Mouse (Mus musculus) erythroblast, embryonic 14.5 days (primary cell): ENCODE measurements around the gene Ppm1h. TPM values are rescaled to one million over a fixed set of nuclear protein-coding genes. Genes with fewer than 3 reads are reported as not detected.

ENCODE experiments used
- H3K27me3 ChIP-seq: 2 replicates; pipeline ENCODE4 v1.6.1; 2012; ENCODE audit warnings: inconsistent platforms; ENCODE audit not compliant: control insufficient read depth
- H3K36me3 ChIP-seq: 2 replicates; pipeline ENCODE4 v1.6.1; 2012; ENCODE audit warnings: mild to moderate bottlenecking, inconsistent platforms; ENCODE audit not compliant: control insufficient read depth
- H3K4me1 ChIP-seq: 2 replicates; pipeline ENCODE4 v1.6.1; 2012; ENCODE audit warnings: inconsistent platforms; ENCODE audit not compliant: control insufficient read depth
- H3K4me3 ChIP-seq: replicated peaks from 2 replicates; pipeline ENCODE3; 2012; ENCODE audit warnings: moderate library complexity, mild to moderate bottlenecking, inconsistent platforms
- H3K9me3 ChIP-seq: 2 replicates; pipeline ENCODE4 v1.6.1; 2012; ENCODE audit warnings: low read length, inconsistent platforms, mixed read lengths; ENCODE audit not compliant: control insufficient read depth
- GATA1 ChIP-seq: IDR thresholded peaks from 2 replicates; pipeline ENCODE4 v1.6.1; 2012; ENCODE audit warnings: low read length, inconsistent platforms, mixed read lengths
- TAL1 ChIP-seq: IDR thresholded peaks from 3 replicates; pipeline ENCODE4 v1.6.1; 2012; ENCODE audit warnings: low read length, inconsistent platforms, mixed read lengths
- polyA plus RNA-seq: library from polyadenylated mRNA; stranded (reverse); fragments of >175 nt; gene quantifications from 2 replicates; pipeline ENCODE4 v1.2.3, GENCODE M21; 2012

Gene Ppm1h
- polyA plus RNA-seq, 1 experiment: not detected

DNA sequence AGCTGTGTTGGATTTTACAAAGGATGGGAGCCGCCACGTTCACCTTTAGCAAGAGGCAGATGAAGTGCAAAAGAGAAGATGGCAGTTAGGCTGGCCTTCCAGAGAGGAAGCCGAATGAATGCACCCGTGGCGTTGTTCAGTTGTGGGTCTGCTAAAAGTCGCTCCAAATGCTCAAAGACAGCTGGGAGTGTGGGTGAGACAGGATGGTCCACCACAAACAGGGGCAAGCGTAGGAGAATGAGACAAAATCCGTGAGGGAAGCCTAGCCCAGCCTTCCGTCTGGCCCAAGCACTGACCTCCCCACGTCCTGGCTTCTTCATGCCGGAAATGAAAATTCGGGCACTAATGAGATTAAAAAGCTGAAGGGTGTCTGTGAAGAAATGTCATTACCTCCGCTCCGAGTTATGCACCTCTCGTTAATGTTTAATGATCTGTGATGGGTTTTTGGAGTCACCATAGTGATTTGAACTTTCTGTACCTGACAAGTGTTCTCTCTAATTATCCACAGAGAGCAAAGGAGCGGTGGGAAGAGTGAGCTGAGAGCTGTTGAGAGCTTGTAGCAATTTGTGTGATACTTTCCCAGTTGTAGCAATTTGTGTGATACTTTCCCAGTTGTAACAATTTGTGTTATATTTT is 148.3 kb downstream of the Ppm1h start:
- Histone ChIP-seq H3K36me3 (no peaks in the 10 kb centered on the region), H3K9me3 (no peaks in the 10 kb centered on the region), H3K27me3 (no peaks in the 10 kb centered on the region), H3K4me1 (no peaks in the 10 kb centered on the region), H3K4me3 (no peak overlapping the region)
- TF ChIP-seq GATA1 (no peak), TAL1 (no peak)

DNA sequence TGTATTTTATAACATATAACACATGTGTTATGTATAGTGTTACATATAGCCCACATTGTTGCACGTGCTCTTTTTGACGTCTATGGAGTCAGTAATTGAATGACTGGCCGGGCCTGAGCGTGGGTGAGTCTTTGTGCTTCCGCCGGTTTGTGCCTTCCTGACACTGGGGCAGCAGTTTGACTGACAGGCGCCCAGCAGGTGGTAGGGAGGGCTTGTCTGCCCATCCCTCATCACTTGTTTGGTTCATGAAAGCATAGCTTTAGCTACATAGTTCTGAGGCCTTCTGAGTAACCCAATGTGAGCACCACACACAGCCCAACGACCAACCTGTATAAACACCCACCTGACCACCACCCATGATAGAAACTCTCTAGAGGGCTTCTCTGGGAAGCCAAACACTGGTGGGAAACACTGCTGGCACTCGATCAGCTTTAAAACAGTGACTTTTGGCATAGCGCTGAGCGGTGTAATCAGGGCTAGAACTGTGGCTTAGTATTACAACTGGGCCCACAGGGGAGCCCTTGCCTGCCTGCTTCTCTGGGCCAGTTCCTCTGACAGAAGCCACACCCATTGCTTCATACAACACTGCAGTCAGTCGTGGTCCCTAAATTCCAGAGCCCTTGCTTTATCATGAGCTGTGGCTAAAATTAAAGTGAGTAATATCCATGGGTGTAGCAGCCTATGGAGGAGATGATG is 149.3 kb downstream of the Ppm1h start:
- Histone ChIP-seq H3K27me3 (no peaks in the 10 kb centered on the region), H3K4me3 (no peak overlapping the region), H3K36me3 (no peaks in the 10 kb centered on the region), H3K9me3 (no peaks in the 10 kb centered on the region), H3K4me1 (no peaks in the 10 kb centered on the region)
- TF ChIP-seq TAL1: no peak

DNA sequence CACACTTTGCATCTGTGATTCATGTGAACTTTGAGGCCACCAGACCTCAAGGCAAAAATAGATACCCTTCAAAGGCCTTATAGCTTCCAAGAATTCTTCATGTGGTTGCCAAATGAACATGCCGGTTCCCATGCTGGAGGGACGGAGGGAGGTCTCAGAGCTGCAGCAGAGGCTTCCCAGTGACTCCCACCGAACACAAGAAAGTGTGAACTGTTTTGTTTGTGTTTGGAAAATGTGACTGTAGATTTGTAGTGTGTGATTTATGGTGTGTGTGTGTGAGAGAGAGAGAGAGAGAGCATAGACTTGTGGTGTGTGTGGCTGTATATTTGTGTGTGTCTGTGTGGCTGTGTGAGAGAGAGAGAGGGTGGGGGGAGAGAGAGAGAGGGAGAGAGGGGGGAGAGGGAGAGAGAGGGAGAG is 151.2 kb downstream of the Ppm1h start:
- no peaks in the 10 kb centered on the region for H3K4me1 ChIP-seq
- no peak for TF ChIP-seq GATA1
- no peak for TF ChIP-seq TAL1
- no peaks in the 10 kb centered on the region for H3K9me3 ChIP-seq
- H3K36me3 ChIP-seq: no peaks in the 10 kb centered on the region
- H3K27me3 ChIP-seq: no peaks in the 10 kb centered on the region
- H3K4me3 ChIP-seq: no peak overlapping the region

DNA sequence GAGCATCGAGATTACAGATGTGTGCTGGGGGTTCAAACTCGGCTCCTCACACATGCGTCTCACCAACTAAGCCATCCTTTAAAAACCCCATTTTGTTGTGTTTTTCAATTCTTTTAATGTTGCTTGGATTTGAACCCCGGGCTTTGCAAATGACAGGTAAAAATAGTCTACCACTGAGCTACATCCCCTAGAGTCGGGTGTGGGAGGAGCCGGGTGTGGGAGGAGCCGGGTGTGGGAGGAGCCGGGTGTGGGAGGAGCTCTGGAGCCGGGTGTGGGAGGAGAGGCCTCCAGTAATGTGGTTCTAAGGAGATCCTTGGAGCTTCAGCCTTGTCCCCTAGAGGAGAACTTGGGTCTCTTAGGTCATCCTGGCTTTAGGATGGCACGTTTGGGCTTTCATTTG is 152.1 kb downstream of the Ppm1h start:
- no peaks in the 10 kb centered on the region for H3K27me3 ChIP-seq
- no peak for TF ChIP-seq GATA1
- TF ChIP-seq TAL1: no peak
- H3K4me3 ChIP-seq: no peak overlapping the region
- no peaks in the 10 kb centered on the region for H3K4me1 ChIP-seq
- no peaks in the 10 kb centered on the region for H3K9me3 ChIP-seq
- H3K36me3 ChIP-seq: no peaks in the 10 kb centered on the region

DNA sequence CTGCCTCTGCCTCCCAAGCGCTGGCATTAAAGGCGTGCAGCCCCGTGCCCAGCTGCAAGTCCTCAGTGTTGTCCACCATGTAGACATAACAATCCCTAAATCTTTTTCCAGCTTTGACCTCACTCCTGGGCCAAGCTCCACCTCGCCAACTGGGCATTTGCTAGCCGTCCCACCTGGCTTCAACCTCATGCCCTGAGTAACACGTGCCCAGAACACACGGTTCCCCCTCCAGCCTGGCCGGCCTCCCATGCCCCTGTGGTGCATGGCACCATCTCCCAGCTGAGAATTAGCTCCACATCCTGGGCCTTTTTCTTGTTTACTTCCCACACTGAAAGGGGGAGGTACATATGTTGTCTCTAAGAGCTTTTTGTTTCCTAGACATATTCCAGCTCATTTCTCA is 163.5 kb downstream of the Ppm1h start:
- TF ChIP-seq GATA1 (no peak), TAL1 (no peak)
- H3K27me3 ChIP-seq: no peaks in the 10 kb centered on the region

DNA sequence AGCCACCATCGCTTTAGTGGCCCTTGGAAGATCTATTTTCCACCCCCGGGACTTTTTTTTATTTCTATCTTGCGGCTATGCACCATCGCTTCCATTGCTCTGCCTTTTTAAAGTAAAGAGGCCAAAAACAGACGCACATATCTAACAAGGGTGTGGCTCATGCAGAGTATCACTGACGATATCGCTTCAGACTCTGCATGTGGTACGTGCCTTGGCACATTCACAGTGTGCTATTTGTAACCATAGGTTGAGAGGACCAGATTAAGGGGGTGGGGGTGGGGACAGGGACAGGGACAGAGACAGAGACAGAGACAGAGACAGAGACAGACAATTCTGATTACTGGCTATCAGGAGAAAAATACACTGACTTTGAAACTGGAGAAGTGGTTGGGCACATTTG is 164.4 kb downstream of the Ppm1h start:
- no peak overlapping the region for H3K4me3 ChIP-seq
- H3K4me1 ChIP-seq: no peaks in the 10 kb centered on the region
- H3K36me3 ChIP-seq: no peaks in the 10 kb centered on the region
- H3K9me3 ChIP-seq: no peaks in the 10 kb centered on the region
- no peaks in the 10 kb centered on the region for H3K27me3 ChIP-seq
- TF ChIP-seq GATA1 (no peak), TAL1 (no peak)

More for the DNA sequence above, 163.5 kb downstream of the Ppm1h start:
- no peak overlapping the region for H3K4me3 ChIP-seq
- no peaks in the 10 kb centered on the region for H3K4me1 ChIP-seq
- H3K36me3 ChIP-seq: no peaks in the 10 kb centered on the region
- H3K9me3 ChIP-seq: no peaks in the 10 kb centered on the region

DNA sequence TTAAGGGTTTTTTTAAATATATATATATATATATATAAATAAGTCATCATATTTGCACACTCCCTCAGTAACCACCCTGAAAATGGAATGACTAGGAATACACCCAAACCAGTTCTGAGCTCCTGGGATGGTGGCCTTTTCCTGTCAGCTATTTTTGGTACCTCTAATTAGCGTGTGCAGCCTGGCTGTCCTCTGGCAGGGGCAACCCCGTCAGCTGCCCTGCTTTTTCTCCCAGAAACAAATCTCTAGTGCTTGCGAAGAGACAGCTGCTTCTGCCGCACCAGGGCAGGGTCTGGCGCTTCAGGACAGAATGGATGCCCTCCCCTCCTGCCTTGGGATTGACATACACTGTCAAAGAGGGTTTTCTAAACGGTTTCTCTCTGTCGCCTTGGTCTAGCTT is 166.9 kb downstream of the Ppm1h start:
- Histone ChIP-seq H3K4me3 (no peak overlapping the region), H3K27me3 (no peaks in the 10 kb centered on the region), H3K4me1 (no peaks in the 10 kb centered on the region), H3K9me3 (no peaks in the 10 kb centered on the region), H3K36me3 (no peaks in the 10 kb centered on the region)
- TF ChIP-seq TAL1 (no peak), GATA1 (no peak)

DNA sequence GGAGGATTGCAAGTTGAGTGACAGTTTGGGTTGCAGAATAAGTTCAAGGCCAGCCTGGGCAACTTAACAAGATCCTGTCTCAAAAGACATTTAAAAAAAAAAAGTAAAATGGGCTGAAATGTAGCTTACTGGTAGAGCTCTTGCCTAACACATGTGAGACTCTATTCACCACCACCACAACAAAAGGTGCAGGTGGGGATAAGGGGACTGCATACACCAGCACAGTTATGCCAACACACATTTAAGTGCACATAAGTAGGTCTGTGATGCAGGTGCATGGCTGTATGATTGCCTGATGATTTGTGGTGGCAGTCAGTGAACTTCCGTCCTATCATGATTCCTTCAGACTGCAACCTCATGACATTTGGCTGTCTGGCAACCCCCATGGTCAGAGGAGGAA is 167.9 kb downstream of the Ppm1h start:
- no peak for TF ChIP-seq TAL1
- no peak for TF ChIP-seq GATA1

DNA sequence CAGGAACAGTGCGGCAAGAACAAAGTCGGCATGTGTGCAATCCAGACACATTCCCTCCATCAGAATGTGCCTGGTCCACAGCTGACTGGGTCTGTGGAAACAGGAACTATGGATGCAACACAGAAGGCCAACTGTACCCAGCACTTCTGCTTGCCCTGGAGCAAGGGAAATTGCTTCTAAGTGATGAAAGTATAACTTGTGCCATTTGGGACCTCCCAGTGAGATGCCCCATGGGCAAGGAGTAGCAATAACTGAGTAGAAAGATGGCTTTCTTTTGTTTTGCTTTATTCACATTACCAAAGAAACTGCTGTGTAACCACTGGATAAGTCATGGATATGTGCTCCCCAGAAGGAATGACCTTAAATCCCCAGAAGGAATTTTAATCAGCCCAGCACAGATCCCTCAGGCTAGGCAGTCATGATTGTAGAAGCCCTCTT is 169.5 kb downstream of the Ppm1h start:
- H3K27me3 ChIP-seq: no peaks in the 10 kb centered on the region
- H3K36me3 ChIP-seq: no peaks in the 10 kb centered on the region
- no peaks in the 10 kb centered on the region for H3K9me3 ChIP-seq
- no peaks in the 10 kb centered on the region for H3K4me1 ChIP-seq
- H3K4me3 ChIP-seq: no peak overlapping the region
- TF ChIP-seq GATA1: no peak
- no peak for TF ChIP-seq TAL1

More for the DNA sequence above, 167.9 kb downstream of the Ppm1h start:
- Histone ChIP-seq H3K9me3 (no peaks in the 10 kb centered on the region), H3K4me1 (no peaks in the 10 kb centered on the region), H3K36me3 (no peaks in the 10 kb centered on the region), H3K4me3 (no peak overlapping the region), H3K27me3 (no peaks in the 10 kb centered on the region)
